Mouse (Mus musculus): ENCODE data around the gene Rad54l2. TPM values are rescaled to one million over a fixed set of nuclear protein-coding genes. Genes with fewer than 3 reads are reported as not detected.

Gene Rad54l2
- polyA plus RNA-seq, 1 experiment from 2014 or later = 8.7 TPM

DNA sequence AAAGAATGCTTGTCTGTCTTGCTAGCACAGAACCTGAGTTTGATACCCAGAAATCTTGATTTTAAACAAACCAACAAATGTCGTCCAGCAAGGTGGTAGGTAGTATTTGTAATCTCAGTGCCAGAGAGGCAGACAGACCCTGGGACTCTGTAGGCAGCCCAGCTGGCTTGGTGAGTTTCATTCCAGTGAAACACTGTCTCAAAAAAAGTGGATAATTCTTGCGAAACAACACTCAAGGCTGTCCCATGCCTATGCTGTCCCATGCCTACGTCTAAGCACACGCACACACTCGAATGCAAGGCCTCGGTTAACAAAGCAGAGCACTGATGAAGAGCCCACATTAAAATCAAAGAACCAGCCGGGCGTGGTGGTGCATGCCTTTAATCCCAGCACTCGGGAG lies 32.6 kb downstream of the Rad54l2 start:
- Histone ChIP-seq H3K9me3 (ENCODE audit: control insufficient read depth, low read length) (no peaks in the 10 kb centered on the region), H3K27ac (ENCODE audit: low read length) (no peak overlapping the region), H3K4me3 (replicated peaks; ENCODE audit: low read length) (no peak overlapping the region), H3K9ac (replicated peaks; ENCODE audit: low read depth, low read length) (no peak overlapping the region), H3K4me1 (replicated peaks; ENCODE audit: control insufficient read depth, insufficient read depth, low read length) (no peaks in the 10 kb centered on the region), H3K36me3 (ENCODE audit: control insufficient read depth, insufficient read depth) (no peaks in the 10 kb centered on the region), H3K4me2 (ENCODE audit: low read length) (no peak overlapping the region), H3K27me3 (replicated peaks; ENCODE audit: control insufficient read depth, insufficient read depth, low read length) (no peaks in the 10 kb centered on the region)
- no peak for ATAC-seq
- WGBS = 91% methylated on average over 9 of the region's 9 CpGs

DNA sequence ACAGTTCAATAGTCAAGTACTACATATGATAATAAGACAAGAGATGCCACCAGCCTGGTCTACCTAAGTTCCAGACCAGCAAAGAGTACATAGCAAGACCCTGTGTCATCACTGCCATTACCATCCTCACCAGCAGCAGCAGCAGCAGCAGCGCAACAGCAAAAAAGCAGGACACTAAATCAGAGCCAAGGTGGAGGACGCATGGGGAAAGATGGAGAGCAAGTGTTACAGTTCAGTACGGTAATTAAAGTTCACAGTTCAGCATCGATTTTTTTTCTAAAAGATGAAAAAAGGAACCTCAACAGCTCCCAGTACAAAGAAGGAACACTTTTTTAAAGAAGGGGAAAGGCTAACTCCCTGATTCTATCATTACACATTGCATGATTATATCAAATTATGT lies 33.2 kb downstream of the Rad54l2 start:
- Histone ChIP-seq H3K27me3 (replicated peaks; ENCODE audit: control insufficient read depth, insufficient read depth, low read length) (no peaks in the 10 kb centered on the region), H3K27ac (ENCODE audit: low read length) (no peak overlapping the region), H3K9ac (replicated peaks; ENCODE audit: low read depth, low read length) (no peak overlapping the region), H3K4me1 (replicated peaks; ENCODE audit: control insufficient read depth, insufficient read depth, low read length) (no peaks in the 10 kb centered on the region), H3K36me3 (ENCODE audit: control insufficient read depth, insufficient read depth) (no peaks in the 10 kb centered on the region), H3K4me2 (ENCODE audit: low read length) (no peak overlapping the region), H3K4me3 (replicated peaks; ENCODE audit: low read length) (no peak overlapping the region), H3K9me3 (ENCODE audit: control insufficient read depth, low read length) (no peaks in the 10 kb centered on the region)
- WGBS = 93% methylated on average over 4 of the region's 4 CpGs
- ATAC-seq = no peak

GRCm38 (mm10) chr9:106754311-106754710 lies 34.7 kb downstream of the Rad54l2 start:
- WGBS = 93% methylated on average over 2 of the region's 2 CpGs
- Histone ChIP-seq H3K27me3 (replicated peaks; ENCODE audit: control insufficient read depth, insufficient read depth, low read length) (no peaks in the 10 kb centered on the region), H3K4me3 (replicated peaks; ENCODE audit: low read length) (no peak overlapping the region), H3K9ac (replicated peaks; ENCODE audit: low read depth, low read length) (no peak overlapping the region), H3K36me3 (ENCODE audit: control insufficient read depth, insufficient read depth) (no peaks in the 10 kb centered on the region), H3K4me1 (replicated peaks; ENCODE audit: control insufficient read depth, insufficient read depth, low read length) (no peaks in the 10 kb centered on the region), H3K9me3 (ENCODE audit: control insufficient read depth, low read length) (no peaks in the 10 kb centered on the region), H3K4me2 (ENCODE audit: low read length) (no peak overlapping the region), H3K27ac (ENCODE audit: low read length) (no peak overlapping the region)
- no peak for ATAC-seq

DNA sequence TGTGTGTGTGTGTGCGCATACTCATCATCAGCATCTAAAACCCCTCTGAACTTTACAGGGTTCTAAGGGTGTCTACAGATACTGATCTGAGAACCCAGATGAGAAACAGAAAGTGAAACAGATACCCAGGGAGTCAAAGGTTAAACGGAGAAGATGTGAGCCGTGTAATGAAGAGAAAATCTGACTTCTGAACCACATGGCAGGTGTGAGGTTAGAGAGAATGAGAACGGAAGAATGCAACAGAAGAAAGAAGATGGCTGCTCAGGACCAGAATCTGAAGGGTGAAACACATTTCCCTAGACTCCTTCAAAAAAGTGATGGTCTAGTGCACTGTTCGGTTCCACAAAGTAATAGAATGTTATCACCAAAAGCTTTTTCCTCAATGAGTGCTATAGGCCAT lies 36.9 kb downstream of the Rad54l2 start:
- Histone ChIP-seq H3K36me3 (ENCODE audit: control insufficient read depth, insufficient read depth) (no peaks in the 10 kb centered on the region), H3K27me3 (replicated peaks; ENCODE audit: control insufficient read depth, insufficient read depth, low read length) (no peaks in the 10 kb centered on the region), H3K4me1 (replicated peaks; ENCODE audit: control insufficient read depth, insufficient read depth, low read length) (no peaks in the 10 kb centered on the region), H3K27ac (ENCODE audit: low read length) (no peak overlapping the region), H3K4me3 (replicated peaks; ENCODE audit: low read length) (no peak overlapping the region), H3K4me2 (ENCODE audit: low read length) (no peak overlapping the region), H3K9ac (replicated peaks; ENCODE audit: low read depth, low read length) (no peak overlapping the region), H3K9me3 (ENCODE audit: control insufficient read depth, low read length) (no peaks in the 10 kb centered on the region)
- no peak for ATAC-seq
- 91% methylated on average over 5 of the region's 5 CpGs for WGBS

- Histone ChIP-seq H3K4me2 (ENCODE audit: low read length) (no peak overlapping the region), H3K36me3 (ENCODE audit: control insufficient read depth, insufficient read depth) (no peaks in the 10 kb centered on the region), H3K27ac (ENCODE audit: low read length) (no peak overlapping the region), H3K4me3 (replicated peaks; ENCODE audit: low read length) (no peak overlapping the region), H3K27me3 (replicated peaks; ENCODE audit: control insufficient read depth, insufficient read depth, low read length) (no peaks in the 10 kb centered on the region), H3K9me3 (ENCODE audit: control insufficient read depth, low read length) (no peaks in the 10 kb centered on the region), H3K9ac (replicated peaks; ENCODE audit: low read depth, low read length) (no peak overlapping the region), H3K4me1 (replicated peaks; ENCODE audit: control insufficient read depth, insufficient read depth, low read length) (no peaks in the 10 kb centered on the region)
- ATAC-seq = no peak
- WGBS = 91% methylated on average over 1 of the region's 1 CpGs
Observed at GRCm38 (mm10) chr9:106739962-106740361, 49.0 kb downstream of the Rad54l2 start.

- Histone ChIP-seq H3K9ac (replicated peaks; ENCODE audit: low read depth, low read length) (no peak overlapping the region), H3K4me3 (replicated peaks; ENCODE audit: low read length) (no peak overlapping the region), H3K9me3 (ENCODE audit: control insufficient read depth, low read length) (no peaks in the 10 kb centered on the region), H3K4me1 (replicated peaks; ENCODE audit: control insufficient read depth, insufficient read depth, low read length) (no peaks in the 10 kb centered on the region), H3K27me3 (replicated peaks; ENCODE audit: control insufficient read depth, insufficient read depth, low read length) (no peaks in the 10 kb centered on the region), H3K27ac (ENCODE audit: low read length) (no peak overlapping the region), H3K36me3 (ENCODE audit: control insufficient read depth, insufficient read depth) (no peaks in the 10 kb centered on the region), H3K4me2 (ENCODE audit: low read length) (no peak overlapping the region)
- ATAC-seq = no peak
- WGBS = 97% methylated on average over 1 of the region's 1 CpGs
Observed at GRCm38 (mm10) chr9:106739056-106739455, 49.9 kb downstream of the Rad54l2 start.

DNA sequence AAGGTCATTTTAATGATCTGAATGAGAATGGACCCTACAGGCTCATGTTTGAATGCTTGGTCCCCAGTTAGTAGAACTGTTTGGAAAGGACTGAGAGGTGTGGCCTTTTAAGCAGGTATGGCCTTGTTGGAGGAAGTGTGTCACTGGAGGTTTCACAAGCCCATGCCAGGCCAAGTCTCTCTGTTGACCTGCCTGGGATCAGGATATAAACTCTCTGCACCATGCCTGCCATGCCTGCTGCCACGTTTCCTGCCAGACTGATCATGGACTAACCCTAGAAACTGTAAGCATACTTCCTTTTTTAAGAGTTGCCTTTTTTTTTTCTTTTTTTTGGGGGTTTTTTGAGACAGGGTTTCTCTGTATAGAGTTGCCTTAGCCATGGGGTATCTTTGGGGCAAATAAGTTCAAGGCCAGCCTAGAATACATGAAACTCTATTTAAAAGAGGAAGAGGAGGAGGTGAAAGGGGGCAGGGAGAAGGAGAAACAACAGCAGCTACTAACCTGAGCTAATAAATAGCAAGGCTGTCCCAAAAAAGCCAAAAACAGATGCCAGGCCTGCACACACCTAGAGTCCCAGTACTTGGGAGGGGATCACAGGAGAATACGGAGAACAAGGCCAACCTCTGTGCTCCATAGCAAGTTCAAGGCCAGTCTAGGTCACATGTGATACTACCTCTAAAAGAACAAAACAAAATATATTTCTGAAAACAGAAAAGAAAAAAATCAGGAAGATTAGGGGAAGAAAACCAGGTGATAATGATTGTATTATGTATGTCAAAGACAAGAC lies 50.6 kb downstream of the Rad54l2 start:
- Histone ChIP-seq H3K4me3 (replicated peaks; ENCODE audit: low read length) (no peak overlapping the region), H3K4me1 (replicated peaks; ENCODE audit: control insufficient read depth, insufficient read depth, low read length) (no peaks in the 10 kb centered on the region), H3K9ac (replicated peaks; ENCODE audit: low read depth, low read length) (no peak overlapping the region), H3K36me3 (ENCODE audit: control insufficient read depth, insufficient read depth) (no peaks in the 10 kb centered on the region), H3K4me2 (ENCODE audit: low read length) (no peak overlapping the region), H3K9me3 (ENCODE audit: control insufficient read depth, low read length) (no peaks in the 10 kb centered on the region), H3K27me3 (replicated peaks; ENCODE audit: control insufficient read depth, insufficient read depth, low read length) (no peaks in the 10 kb centered on the region), H3K27ac (ENCODE audit: low read length) (no peak overlapping the region)
- no peak for ATAC-seq
- WGBS = 94% methylated on average over 2 of the region's 2 CpGs

DNA sequence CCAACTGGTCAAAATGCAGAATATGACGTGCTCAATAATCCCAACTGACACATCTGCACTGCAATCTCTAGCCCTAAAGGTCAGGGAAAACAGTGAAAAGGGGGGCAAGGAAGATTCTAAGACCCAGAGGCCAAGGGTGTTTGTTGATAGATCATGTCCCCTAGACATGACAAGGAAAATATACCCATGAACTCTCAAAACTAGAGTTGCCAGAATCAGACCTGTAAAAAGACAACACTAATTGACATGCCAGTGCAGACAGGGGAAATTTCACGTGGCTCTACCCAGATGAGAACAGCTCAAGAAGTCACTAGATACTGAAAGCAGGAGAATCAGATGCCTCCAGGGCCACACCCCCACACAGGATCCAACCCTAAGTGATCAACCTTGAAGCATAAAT lies 55.3 kb downstream of the Rad54l2 start:
- no peak for ATAC-seq
- Histone ChIP-seq H3K4me3 (replicated peaks; ENCODE audit: low read length) (no peak overlapping the region), H3K4me1 (replicated peaks; ENCODE audit: control insufficient read depth, insufficient read depth, low read length) (0 out of 2 replicates have a peak, but pooled peaks cover 2% of the 10 kb centered on the region), H3K9me3 (ENCODE audit: control insufficient read depth, low read length) (no peaks in the 10 kb centered on the region), H3K36me3 (ENCODE audit: control insufficient read depth, insufficient read depth) (no peaks in the 10 kb centered on the region), H3K27me3 (replicated peaks; ENCODE audit: control insufficient read depth, insufficient read depth, low read length) (no peaks in the 10 kb centered on the region), H3K27ac (ENCODE audit: low read length) (no peak overlapping the region), H3K9ac (replicated peaks; ENCODE audit: low read depth, low read length) (no peak overlapping the region), H3K4me2 (ENCODE audit: low read length) (no peak overlapping the region)
- 88% methylated on average over 2 of the region's 2 CpGs for WGBS

GRCm38 (mm10) chr9:106729416-106729815 lies 59.6 kb downstream of the Rad54l2 start:
- Histone ChIP-seq H3K27me3 (replicated peaks; ENCODE audit: control insufficient read depth, insufficient read depth, low read length) (no peaks in the 10 kb centered on the region), H3K4me3 (replicated peaks; ENCODE audit: low read length) (no peak overlapping the region), H3K27ac (ENCODE audit: low read length) (no peak overlapping the region), H3K36me3 (ENCODE audit: control insufficient read depth, insufficient read depth) (no peaks in the 10 kb centered on the region), H3K4me2 (ENCODE audit: low read length) (no peak overlapping the region), H3K9me3 (ENCODE audit: control insufficient read depth, low read length) (no peaks in the 10 kb centered on the region), H3K9ac (replicated peaks; ENCODE audit: low read depth, low read length) (no peak overlapping the region), H3K4me1 (replicated peaks; ENCODE audit: control insufficient read depth, insufficient read depth, low read length) (0 out of 2 replicates have a peak, but pooled peaks cover 2% of the 10 kb centered on the region)
- no peak for ATAC-seq
- 93% methylated on average over 2 of the region's 2 CpGs for WGBS

DNA sequence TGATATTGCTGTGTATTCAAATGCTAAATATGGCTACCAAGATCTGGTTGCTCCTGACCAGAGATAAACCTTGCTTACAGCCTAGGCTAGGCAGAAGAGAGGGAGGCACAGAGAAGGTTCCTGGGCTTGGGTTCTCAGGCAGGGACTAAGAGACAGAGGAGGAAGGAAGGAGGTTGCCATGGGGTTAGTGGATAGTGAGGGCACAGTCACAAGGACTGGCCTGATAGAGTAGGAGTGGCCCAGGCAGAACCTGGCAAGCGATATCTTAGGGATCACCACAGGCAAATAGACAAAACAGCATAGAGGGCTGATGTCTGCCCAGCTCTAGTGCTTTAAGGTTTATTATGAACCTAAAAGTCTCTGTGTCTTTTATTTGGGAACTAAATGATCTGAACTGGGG lies 62.1 kb downstream of the Rad54l2 start:
- Histone ChIP-seq H3K9ac (replicated peaks; ENCODE audit: low read depth, low read length) (no peak overlapping the region), H3K4me2 (ENCODE audit: low read length) (no peak overlapping the region), H3K27ac (ENCODE audit: low read length) (no peak overlapping the region), H3K27me3 (replicated peaks; ENCODE audit: control insufficient read depth, insufficient read depth, low read length) (no peaks in the 10 kb centered on the region), H3K9me3 (ENCODE audit: control insufficient read depth, low read length) (no peaks in the 10 kb centered on the region), H3K36me3 (ENCODE audit: control insufficient read depth, insufficient read depth) (no peaks in the 10 kb centered on the region), H3K4me1 (replicated peaks; ENCODE audit: control insufficient read depth, insufficient read depth, low read length) (0 out of 2 replicates have a peak, but pooled peaks cover 2% of the 10 kb centered on the region), H3K4me3 (replicated peaks; ENCODE audit: low read length) (no peak overlapping the region)
- WGBS = 100% methylated on average over 1 of the region's 1 CpGs
- no peak for ATAC-seq
